Mouse (Mus musculus): ENCODE results near the gene Rab12. TPM values are rescaled to one million over a fixed set of nuclear protein-coding genes. Genes with fewer than 3 reads are reported as not detected.

Rab12 gene
- total RNA-seq, 1 experiment from 2014 or later, result 54.4 TPM

DNA sequence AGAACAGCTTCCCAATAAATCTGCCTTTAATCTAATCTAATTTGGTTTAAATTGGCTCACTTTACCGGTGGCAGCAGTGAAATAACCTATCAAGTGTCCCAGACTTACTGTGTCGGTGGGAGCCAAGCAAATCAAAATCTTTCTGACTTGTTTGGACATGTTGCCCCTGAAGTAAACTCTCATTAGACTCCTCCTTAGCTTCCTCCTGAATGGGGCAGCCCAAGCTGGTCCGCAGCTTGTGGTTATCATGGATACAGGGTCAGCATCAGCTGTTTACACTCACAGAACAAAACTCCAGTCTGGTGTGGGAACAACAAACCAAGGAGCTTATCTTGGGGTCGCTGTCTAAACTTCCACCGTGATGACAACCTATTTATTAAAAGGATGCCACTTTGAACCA is 47.8 kb downstream of the Rab12 start:
- no peak for ATAC-seq (replicated peaks in 1 of 2; ENCODE audit: insufficient read depth in 1 of 2, low FRiP score in 2 of 2, low TSS enrichment in 1 of 2, low read depth in 1 of 2, poor library complexity in 2 of 2, severe bottlenecking in 2 of 2)

DNA sequence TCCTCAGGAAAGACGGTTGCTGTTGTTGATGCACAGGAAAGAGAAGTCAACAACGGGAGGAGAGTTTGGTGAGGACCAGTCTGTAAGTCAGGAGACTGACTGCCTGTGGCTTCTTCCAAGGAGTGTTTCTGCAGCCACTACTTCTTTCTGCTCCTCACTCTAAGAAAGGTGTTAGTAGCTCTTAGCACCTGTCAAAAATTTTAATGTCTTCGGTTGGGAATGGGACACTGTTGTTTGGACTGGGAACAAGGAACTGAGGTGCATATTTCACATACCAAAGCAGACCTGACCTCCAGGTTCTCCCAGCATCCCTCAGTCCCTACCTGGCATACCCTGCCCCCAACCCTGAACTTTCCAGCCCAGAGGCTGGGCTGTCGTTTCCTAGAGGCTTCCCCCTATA is 48.3 kb downstream of the Rab12 start:
- no peak for ATAC-seq (replicated peaks in 1 of 2; ENCODE audit: insufficient read depth in 1 of 2, low FRiP score in 2 of 2, low TSS enrichment in 1 of 2, low read depth in 1 of 2, poor library complexity in 2 of 2, severe bottlenecking in 2 of 2)

DNA sequence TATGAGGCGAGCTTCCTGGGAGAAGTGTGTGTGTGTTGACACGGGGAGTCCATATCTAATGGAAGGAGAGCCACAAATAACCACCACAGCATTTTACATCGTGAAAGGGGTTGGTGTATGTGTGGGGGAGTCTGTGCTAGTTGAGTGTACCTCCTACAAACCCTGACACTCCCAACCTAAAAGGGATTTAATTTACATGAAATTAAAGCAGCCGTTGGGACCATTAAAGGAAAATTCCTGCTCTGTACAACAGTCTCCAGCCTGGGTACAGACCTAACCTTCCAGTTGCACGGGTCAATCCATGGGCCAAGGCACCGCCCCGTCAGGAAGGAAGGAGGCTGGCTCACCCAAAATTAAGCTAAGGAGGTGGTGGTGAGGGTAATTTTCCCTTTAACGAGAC is 49.5 kb downstream of the Rab12 start:
- ATAC-seq (replicated peaks in 1 of 2; ENCODE audit: insufficient read depth in 1 of 2, low FRiP score in 2 of 2, low TSS enrichment in 1 of 2, low read depth in 1 of 2, poor library complexity in 2 of 2, severe bottlenecking in 2 of 2), result no peak

DNA sequence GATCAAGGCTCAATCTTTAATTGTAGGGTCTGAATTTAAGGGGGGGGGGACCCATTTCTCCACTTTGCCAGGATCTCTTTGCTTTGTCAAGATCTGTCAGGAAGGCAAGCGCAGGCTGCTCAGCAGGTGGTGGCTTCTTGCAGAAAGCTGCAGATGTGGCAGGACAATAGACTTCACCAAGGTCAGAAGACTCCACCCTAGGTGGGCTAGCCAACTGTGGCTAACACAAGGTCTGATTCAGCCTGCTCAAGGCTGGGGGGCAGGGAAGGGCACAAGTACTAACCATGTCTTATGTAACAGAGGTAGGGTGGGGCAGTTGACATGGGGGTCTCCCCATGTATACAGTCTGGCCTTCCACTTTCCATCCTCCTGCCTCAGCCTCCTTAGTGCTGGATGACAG is 62.3 kb downstream of the Rab12 start:
- ATAC-seq (replicated peaks in 1 of 2; ENCODE audit: insufficient read depth in 1 of 2, low FRiP score in 2 of 2, low TSS enrichment in 1 of 2, low read depth in 1 of 2, poor library complexity in 2 of 2, severe bottlenecking in 2 of 2), result no peak

DNA sequence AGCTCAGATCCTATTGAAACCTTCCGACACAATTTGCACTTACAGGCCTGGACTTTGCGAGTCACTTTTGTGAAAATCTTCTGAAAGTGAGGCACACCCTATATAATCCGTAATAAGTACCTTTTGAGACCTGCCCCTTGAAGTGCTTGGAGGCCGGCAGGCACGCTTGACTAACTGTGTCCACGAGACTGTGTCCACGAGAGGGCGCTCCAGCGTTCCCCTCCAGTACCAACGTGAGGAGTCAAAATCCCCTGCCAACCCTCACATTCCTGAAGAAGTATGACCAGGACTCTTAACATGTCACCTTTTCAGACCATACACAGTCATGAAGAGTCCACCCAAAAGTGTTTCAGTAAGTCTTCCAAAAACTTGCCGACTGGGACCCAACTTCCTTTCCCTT is 68.4 kb downstream of the Rab12 start:
- ATAC-seq (replicated peaks in 1 of 2; ENCODE audit: insufficient read depth in 1 of 2, low FRiP score in 2 of 2, low TSS enrichment in 1 of 2, low read depth in 1 of 2, poor library complexity in 2 of 2, severe bottlenecking in 2 of 2), result peak; percentile 59 to 60; a peak in 2 of 4 replicates

DNA sequence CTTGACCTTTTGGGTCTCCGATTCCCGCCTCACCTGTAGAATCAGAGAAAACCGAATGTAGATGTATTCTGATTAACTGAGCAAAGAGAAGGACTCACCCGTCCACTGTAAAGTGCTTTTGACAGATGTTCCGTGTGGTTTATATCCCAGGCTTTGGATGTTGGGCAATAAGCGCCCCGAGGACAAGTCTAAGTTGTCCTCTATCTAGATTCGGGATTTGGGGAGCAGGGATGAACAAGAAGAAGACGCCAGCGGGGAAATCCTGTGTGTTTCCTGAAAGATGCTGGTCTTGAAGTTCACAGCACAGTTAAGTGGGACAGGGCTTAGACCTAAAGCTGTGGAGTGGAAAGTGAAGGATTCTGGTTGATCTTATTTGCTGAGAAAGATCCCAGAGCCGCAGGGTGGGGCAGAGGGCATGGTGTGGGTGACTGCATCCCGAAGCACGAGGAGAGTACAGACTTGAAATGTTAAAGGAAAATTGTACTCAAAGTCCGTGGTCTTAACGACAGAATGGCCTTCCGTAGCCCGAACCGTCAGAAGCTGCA is 68.9 kb downstream of the Rab12 start:
- ATAC-seq (replicated peaks in 1 of 2; ENCODE audit: insufficient read depth in 1 of 2, low FRiP score in 2 of 2, low TSS enrichment in 1 of 2, low read depth in 1 of 2, poor library complexity in 2 of 2, severe bottlenecking in 2 of 2), result no peak

DNA sequence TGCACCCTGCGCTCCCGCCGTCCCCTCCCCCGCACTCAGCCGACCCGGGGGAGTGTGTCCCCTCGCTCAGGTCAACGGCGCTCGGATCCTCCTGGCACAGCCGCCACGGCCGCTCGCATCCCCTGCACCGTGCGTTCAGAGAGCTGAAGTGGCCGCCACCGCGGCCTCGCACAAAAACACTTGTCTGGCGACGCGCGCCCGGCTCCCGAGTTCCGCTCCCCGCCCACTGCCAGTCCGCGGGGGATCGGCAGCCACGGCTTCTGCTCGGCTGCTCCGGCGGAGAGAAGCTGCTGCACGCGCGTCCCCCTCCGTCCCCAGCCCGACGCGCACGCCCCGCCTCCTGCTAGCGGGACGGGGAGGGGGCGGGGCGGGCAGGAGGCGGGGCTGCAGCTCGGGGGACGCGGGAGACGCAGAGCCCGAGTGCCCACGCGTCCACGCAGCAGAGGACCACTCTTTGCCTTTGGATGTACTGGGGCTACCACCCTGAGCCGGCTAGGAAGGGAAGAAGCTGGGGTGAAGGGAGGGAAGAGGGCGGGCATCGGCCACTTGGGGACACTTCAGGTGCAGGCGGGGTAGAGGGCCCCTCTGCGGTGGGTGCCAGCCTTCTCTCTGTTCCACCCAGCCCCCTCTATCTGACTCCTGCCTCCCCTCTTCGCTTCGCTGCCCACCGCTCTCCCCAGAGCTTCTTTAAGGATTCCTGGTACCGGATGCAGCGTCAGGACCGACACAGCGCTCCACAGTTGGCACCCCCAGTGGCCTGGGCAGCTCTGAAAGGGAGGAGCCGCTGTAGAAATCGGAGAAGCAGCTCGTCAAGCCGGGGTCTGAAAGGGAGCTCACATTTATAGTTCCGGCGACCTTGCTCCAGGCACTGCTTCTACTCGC is 69.8 kb downstream of the Rab12 start, which contains the start of gene Mtcl1:
Mtcl1 (minus strand) TSS at position 291 of the 882 bp plus-strand sequence.
- ATAC-seq (replicated peaks in 1 of 2; ENCODE audit: insufficient read depth in 1 of 2, low FRiP score in 2 of 2, low TSS enrichment in 1 of 2, low read depth in 1 of 2, poor library complexity in 2 of 2, severe bottlenecking in 2 of 2), result peak; percentile 44 to 48; a peak in 3 of 4 replicates

DNA sequence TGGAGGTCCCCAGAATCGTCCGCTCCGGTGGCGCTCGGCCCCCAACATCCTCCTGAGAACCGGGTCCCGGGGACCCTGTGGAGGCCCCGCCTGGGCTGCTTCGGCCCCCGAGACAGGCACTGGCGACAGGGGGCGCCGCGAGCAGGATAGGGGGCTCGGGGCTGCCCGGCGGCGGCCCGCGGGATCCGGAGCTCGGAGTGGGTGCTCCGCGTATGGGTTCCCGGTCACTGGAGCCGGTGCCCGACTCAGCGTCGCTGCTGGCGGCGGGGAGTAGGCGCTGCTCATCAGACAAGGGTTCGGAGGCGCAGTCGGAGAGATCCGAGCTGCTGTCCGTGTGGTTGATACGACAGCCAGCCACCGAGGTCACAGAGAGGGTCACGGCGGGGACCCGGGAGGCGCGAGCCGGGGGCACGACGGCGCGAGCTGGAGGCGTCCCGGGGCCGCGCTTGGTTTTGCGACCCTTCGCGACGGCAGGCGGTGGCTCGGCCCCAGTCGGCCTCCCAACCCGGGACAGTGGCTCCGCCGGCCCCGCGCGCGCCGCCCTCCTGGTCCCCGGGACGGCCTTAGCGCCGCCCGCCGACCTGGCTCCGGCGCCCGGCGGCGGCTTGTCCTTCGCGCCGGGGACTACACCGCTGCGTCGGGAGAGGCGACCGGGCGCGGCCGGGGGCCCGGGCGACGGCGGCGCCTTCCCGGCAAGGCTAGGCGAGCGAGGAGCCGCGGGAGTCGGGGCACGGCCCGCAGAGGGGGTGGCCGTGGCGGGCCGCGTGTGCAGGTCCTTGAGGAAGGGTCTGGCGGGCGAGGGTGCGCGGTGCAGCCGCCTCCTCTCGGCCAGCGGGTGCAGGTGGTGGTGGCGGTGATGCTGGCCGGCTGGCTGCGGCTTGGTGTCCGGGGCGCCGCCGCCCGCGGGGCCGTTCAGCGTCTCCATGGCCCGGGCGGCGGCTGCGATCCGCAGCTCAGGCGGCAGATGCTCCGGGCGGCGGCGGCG is 70.8 kb downstream of the Rab12 start:
- ATAC-seq (replicated peaks in 1 of 2; ENCODE audit: insufficient read depth in 1 of 2, low FRiP score in 2 of 2, low TSS enrichment in 1 of 2, low read depth in 1 of 2, poor library complexity in 2 of 2, severe bottlenecking in 2 of 2), result no peak

DNA sequence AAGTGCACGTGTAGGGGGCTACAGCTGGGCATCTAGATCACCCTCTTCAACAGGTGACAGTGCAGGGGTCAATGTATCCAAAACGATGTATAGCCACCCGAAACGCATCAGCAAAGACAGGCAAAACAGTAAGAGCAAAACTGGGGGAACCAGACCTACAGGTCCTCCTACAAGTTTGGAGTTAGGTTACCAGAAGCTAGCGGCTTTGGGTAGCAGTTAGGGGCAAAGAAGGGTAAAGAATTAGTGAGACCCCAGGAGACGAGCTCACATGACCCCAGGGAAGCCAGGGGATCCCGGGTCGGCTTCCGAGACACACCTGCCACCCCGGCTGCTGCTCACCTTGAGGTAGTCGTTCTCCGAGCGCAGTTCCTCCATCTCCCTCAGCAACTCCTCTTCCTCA is 71.6 kb downstream of the Rab12 start:
- ATAC-seq (replicated peaks in 1 of 2; ENCODE audit: insufficient read depth in 1 of 2, low FRiP score in 2 of 2, low TSS enrichment in 1 of 2, low read depth in 1 of 2, poor library complexity in 2 of 2, severe bottlenecking in 2 of 2), result no peak

DNA sequence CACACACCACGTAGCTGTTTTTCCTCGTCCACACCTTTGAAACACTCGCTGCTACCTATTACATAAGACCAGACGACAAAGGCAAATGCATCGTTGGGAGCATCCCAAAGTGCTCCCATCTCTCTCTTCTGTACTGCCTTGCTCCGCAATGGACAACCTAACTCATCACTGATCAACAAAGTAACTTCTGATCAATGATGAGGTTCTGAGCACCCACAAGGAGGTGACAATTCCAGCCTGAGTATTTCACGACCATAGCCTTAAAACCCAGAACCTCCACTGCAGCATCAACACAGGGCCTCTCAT is 72.6 kb downstream of the Rab12 start:
- no peak for ATAC-seq (replicated peaks in 1 of 2; ENCODE audit: insufficient read depth in 1 of 2, low FRiP score in 2 of 2, low TSS enrichment in 1 of 2, low read depth in 1 of 2, poor library complexity in 2 of 2, severe bottlenecking in 2 of 2)

DNA sequence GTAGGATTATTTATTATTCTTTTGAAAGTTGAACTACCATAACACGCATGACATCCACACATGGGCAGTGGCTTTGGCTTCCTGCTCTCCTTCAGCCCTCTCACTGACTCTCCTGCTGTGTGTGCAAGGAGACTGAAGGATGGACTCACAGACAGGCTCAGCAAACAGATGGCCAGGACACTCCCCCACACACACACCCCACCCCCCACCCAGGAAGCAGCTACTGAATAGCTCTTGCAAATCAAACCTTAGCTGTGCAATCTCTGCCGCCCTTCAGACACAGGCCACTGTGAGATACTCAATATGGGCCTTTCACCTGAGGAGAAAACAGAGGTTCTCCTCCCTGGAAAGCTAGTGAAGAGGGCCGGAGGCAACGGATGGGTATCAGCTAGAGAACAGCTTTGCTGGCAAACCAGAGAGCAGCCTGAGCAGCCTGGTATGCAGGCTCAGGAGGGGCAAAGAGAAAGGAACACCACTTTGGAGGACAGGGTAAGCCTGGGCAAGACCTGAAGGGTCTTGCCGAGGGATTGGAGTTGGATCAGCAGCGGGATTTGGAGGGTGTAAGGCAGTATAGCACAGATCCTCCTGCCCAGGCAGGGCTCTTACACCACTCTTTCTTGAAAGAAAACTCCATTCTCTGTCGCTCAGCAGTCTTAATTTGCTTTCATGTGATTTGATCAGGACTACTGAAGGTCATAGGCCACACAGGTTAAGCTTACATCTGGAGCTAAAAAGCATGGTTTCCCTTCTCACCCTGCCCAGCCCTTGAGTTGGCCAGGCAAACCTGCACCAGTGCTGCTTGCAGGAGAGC is 73.1 kb downstream of the Rab12 start:
- ATAC-seq (replicated peaks in 1 of 2; ENCODE audit: insufficient read depth in 1 of 2, low FRiP score in 2 of 2, low TSS enrichment in 1 of 2, low read depth in 1 of 2, poor library complexity in 2 of 2, severe bottlenecking in 2 of 2), result no peak

Other genes with a start within 250 kb of the Rab12 start
- gene Mtcl1, start 70.0 kb downstream of the Rab12 start, total RNA-seq (2017), result not detected in 2 replicates
- gene Themis3, start 74.9 kb upstream of the Rab12 start, total RNA-seq (2017), result not detected in 2 replicates

Data from hematopoietic stem cell, adult 5-6 weeks (primary cell).